ENCODE assay signal across 9 mouse cellular contexts in the genomic region with DNA sequence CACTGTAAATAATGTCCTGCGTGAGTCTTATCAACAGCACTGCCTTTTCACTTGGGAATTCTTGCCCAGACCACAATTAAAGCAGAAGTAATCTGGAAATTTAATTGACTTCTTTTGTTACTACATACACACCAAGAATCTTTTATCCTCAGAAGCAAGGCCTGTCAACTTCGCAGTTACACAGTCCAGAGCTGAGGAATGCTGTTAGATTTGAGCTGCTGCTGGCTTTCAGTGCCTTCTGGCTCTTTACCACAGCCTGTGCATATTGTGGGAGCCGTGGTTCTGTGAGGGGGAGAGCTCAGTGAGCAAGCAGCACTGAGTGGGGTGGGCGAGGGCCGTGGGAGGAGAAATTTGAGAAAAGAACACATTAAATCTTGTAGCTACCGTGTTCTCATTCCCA. TPM values are rescaled to one million over a fixed set of nuclear protein-coding genes. Genes with fewer than 3 reads are reported as not detected.
A peak's percentile ranks its signal among the peaks of the same experiment; 100 is the strongest.
DNase-seq lines count a peak whose midpoint lies in the region.
"Had no signal": no experiment of that assay in that cellular context is flagged by ENCODE, and none has a peak within 500 bp of the region (broad histone marks: within the 10 kb centered on the region; RNA-seq: fewer than 3 reads in every experiment).

No protein-coding gene starts in this region.

- intact Hi-C loops in left cerebral cortex, postnatal 4 days (cut with DNase I): no loop called here

- DNase-seq in left cerebral cortex, adult 11 months (ENCODE audit: low spot score): peak; percentile 76
- DNase-seq in left cerebral cortex, postnatal 4 days: no peak
- DNase-seq in frontal cortex, adult 2 months (ENCODE audit: extremely low spot score in 1 of 2, low spot score in 1 of 2): peak; percentile 79 to 90
- DNase-seq in layer of hippocampus, postnatal 10 days (ENCODE audit: low spot score in 2 of 2): peak; percentile 46 to 47
- peak; percentile 54 for DNase-seq in right cerebral cortex, postnatal 14 days
- DNase-seq in cerebellum, postnatal 25 days: no peak
- DNase-seq in cerebellum, adult 8-10 months: no peak
- DNase-seq in cerebellum, adult 18-20 months: no peak

RNA-seq across cellular contexts. Expression of gene Arpc2, which starts 4.4 kb away (rescaled TPM):
- 100 to 1,000 TPM; 333 to 372 TPM for total RNA-seq in left cerebral cortex, postnatal 4 days (2021)
- polyA plus RNA-seq in frontal cortex, adult 2 months (2012; rRNA removed): 213 and 235 TPM in 2 replicates
- 100 to 1,000 TPM; 324 to 330 TPM for total RNA-seq in layer of hippocampus, postnatal 10 days (2021)

RNA-seq across cellular contexts. Expression of gene Gpbar1, which starts 38.0 kb away (rescaled TPM):
- not detected for total RNA-seq in left cerebral cortex, postnatal 4 days (2021)
- polyA plus RNA-seq in frontal cortex, adult 2 months (2012; rRNA removed): 0.14 TPM in 1 of 2 replicates, not detected in the other
- not detected for total RNA-seq in layer of hippocampus, postnatal 10 days (2021)

RNA-seq across cellular contexts. Expression of gene Aamp, which starts 44.2 kb away (rescaled TPM):
- 100 to 1,000 TPM; 122 to 124 TPM for total RNA-seq in left cerebral cortex, postnatal 4 days (2021)
- polyA plus RNA-seq in frontal cortex, adult 2 months (2012; rRNA removed): 182 and 184 TPM in 2 replicates
- total RNA-seq in layer of hippocampus, postnatal 10 days (2021): 100 to 1,000 TPM; 141 to 158 TPM

RNA-seq across cellular contexts. Expression of gene Pnkd, which starts 44.4 kb away (rescaled TPM):
- 10 to 100 TPM; 98.6 to 99.4 TPM for total RNA-seq in left cerebral cortex, postnatal 4 days (2021)
- 110 and 135 TPM in 2 replicates for polyA plus RNA-seq in frontal cortex, adult 2 months (2012; rRNA removed)
- 100 to 1,000 TPM; 125 to 130 TPM for total RNA-seq in layer of hippocampus, postnatal 10 days (2021)

RNA-seq across cellular contexts. Expression of gene Cxcr1, which starts 45.9 kb away (rescaled TPM):
- not detected for total RNA-seq in left cerebral cortex, postnatal 4 days (2021)
- polyA plus RNA-seq in frontal cortex, adult 2 months (2012; rRNA removed): not detected in 2 replicates
- total RNA-seq in layer of hippocampus, postnatal 10 days (2021): not detected
- polyA plus RNA-seq: lung, embryonic 15.5 days had no signal

Comparison
In these comparisons a context has a peak if more than half of its experiments do, and no peak if none do; other contexts are left out.
1. DNase-seq: peak in left cerebral cortex, adult 11 months (single experiment), frontal cortex, adult 2 months (2 of 2), layer of hippocampus, postnatal 10 days (2 of 2) and right cerebral cortex, postnatal 14 days (single experiment); none in left cerebral cortex, postnatal 4 days (single experiment), cerebellum, postnatal 25 days (0 of 2), cerebellum, adult 8-10 months (single experiment) and cerebellum, adult 18-20 months (0 of 2).